Mouse (Mus musculus) MN1 (cell line): Measurements from ENCODE around the gene Gpr89.

ENCODE experiments used
- DNase-seq: peaks from one replicate; pipeline ENCODE4 v3.0.0-alpha.2; 2016; ENCODE audit warnings: low spot score

The Gpr89 gene

GRCm38 (mm10) chr3:96904851-96905541, at the start of gene Gpr89:
TSS of gene Gpr89 (minus strand) at chr3:96905346.
- peak; percentile 95 for DNase-seq

- no peak for DNase-seq
Observed at GRCm38 (mm10) chr3:96953489-96954233, 48.5 kb upstream of the Gpr89 start.

DNA sequence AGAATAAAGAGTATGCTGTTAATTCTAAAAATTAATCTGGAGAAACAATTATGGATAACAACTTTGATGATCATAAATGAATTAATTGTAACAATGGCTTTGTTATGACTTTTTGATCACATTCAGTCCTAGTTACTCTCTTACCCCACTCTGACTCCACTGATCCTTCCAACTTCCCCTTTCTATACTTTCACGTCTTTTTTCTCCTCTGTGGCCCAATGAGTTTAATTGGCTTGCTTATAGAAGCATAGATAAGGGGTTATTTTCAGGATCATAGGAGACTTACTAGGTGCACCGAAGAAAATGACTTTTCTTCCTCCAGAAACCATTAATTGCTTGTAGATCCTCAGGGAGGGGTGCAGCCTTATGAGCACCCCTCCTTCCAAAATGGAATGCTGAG, 37.6 kb upstream of the Gpr89 start:
- DNase-seq = no peak

DNA sequence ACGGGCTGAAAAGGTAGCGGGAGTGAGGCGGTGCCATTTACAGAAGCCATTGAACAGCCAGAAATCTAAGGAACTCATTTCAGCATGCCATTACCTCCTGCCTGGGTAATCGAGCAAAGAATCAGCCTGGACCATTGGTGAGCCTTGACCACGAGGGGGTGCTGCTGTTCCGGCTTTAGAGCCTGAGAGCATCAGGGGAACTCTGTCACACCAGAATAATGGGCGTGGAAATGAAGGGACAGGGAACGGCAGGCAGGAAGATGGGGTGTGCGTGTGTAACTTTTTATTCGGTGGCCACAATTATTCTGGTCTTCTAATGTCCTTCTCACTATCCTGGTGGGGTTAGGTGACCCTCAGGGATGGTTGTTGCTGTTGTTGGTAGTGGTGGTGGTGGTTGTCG, 33.6 kb upstream of the Gpr89 start:
- DNase-seq = peak; percentile 85

DNA sequence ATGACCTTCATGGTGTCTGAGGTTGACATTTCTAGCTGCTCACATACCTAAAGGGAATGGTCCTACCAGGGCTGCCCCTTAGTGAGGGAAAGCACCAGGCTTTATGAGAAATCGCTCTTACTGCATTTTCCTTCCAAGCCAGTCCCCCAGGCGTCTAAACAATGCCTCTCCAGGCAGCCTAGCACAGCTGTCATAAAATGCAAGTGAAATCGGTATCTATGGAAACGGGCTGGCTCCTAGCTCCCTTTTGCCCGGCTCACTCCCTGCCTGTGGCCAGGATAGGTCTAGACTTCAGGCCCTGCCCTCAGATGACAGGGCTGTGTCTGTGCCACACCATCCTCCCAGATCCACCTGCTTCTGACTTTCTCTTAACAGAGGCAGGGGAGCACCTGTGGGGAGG, 32.5 kb upstream of the Gpr89 start:
- peak; percentile 35 for DNase-seq

GRCm38 (mm10) chr3:96936241-96936640, 31.1 kb upstream of the Gpr89 start:
- DNase-seq = peak; percentile 78

GRCm38 (mm10) chr3:96931261-96931681, 26.1 kb upstream of the Gpr89 start:
- DNase-seq = no peak

DNA sequence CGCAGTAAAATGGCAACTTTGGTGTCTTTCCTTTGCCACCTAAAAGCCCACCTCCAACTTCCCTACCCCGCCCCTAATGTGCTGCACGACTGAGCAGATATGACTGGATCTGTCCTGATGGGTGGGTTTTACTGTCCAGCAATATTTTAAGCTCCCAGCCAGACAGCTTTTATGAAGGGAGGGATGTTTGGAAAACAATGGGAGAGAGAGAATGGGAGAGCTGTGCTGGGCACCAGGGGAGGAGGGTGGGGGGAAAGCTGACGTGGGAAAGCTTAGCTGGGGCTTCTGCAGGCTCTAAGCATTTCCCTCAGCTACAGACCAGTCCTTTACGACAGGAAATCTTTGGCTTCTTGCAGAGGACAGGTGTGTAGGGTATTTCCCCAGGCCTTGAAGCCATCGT, 20.8 kb upstream of the Gpr89 start, which contains the start of gene Gja8:
Gene Gja8 (minus strand): TSS at position 101 of the 400 bp plus-strand sequence.
- DNase-seq = no peak

- DNase-seq = no peak
Observed at GRCm38 (mm10) chr3:96924631-96925030, 19.5 kb upstream of the Gpr89 start.

DNA sequence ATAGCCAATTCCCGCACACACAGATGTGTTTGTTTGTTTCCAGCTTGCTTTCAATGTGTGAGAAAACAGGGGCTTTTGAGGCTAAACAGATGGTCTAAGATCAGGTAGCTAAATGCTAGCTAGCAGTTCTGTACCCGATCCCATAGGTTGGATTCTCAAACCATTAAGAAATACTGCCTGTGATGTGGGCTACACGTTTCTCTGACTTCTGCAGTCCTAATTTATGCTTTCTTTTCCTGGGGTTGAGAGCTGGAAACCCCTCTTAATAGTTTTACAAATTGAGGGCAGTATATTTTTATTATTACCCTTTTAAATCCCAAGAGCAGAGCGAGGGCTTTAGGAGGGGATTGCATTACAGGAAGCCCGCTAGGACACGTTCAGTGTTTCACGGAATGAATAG, 15.8 kb upstream of the Gpr89 start:
- DNase-seq = no peak

GRCm38 (mm10) chr3:96905592-96905991, 446 bp upstream of the Gpr89 start:
- no peak for DNase-seq

DNA sequence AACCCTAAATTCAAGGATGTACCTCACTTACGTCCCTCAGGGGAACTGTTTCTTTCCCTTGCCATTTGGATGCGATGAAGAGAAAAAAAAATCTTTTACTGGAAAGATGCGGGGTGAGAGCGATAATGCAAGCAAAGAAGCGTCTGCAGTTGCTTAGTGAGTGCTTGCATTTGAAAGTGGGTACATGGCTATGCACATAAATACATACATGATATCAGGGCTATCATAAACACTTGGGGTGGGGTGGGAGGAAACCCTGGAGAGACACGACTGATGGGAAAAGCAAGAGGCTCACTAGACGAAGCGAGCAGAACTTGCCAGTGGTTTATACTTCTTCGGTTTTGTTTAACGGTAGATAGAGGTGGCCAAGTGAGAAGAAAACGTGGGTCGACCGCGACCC, 753 bp downstream of the Gpr89 start, which contains the start of gene Gja5:
Gene Gja5 (plus strand): TSS at position 301 of the 400 bp plus-strand sequence.
- no peak for DNase-seq

DNA sequence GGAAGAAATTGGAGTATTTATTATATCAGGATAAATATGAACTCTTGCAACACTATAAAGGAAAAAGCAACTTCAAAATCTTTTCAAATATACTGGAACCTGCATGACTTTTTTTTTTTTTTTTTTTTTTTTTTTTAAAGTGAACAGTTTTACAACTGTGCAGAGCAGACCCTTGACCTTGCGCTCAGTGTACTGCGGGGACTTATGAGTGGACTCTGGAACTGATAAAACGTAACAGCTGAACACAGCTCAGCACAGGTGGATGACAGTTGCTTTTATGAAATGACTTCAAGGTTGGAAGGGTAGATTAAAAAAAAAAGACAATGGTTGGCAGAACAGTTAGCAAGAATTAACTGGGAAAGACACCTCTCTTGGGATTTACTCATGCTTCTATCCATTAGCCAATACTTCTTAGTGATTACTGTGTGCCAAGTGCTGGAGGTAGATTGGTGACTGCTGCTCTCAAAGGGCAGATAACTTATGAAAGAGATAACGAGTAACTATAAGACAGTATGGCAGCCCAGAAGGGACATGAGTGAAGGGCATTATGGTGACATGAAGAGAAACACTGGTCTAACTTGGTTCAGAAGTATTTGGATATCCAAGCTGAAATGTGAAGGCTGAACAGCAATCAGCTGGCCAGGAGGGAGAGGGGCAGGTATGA, 2.7 kb downstream of the Gpr89 start:
- no peak for DNase-seq

- no peak for DNase-seq
Observed at GRCm38 (mm10) chr3:96883690-96884089, 21.5 kb downstream of the Gpr89 start.

GRCm38 (mm10) chr3:96882061-96882849, 22.9 kb downstream of the Gpr89 start:
- DNase-seq = no peak

DNA sequence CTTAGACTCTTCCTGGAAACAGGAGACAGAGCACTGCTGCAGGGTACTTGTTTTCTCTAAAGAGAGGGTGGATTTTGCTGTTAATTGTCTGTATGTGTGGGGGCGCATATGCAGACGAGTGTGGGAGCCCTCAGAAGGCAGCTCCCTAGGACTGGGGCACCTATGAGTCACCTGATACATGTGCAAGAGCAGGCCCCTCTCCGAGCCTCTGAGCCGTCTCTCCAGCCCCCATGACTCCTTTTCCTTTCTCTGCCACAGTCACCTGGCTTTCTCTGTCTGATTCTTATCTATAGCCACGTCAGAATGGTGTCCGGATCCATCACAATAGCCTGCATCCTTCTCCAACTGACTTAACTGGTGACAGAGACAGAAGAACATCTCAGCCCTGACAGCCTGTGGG, 23.6 kb downstream of the Gpr89 start:
- no peak for DNase-seq

DNA sequence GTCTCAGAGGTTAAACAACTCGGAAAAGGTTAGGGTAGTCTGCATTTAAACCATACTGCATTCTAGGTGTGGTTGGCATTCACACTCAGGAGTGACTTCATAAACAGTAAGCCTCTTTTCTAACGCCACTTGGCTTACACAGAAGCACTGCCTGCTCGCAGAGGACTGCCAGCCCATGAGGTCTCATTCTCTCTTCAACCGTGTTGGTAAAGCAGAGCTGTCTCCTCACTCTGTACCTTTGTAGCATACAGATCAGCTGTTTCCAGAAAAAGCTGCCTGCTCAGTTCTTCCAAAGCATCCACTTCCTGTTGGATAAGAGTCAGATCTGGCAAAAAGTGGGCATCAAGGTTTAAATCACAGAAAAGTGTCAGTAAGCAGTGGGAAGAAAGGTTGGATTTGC, 24.8 kb downstream of the Gpr89 start:
- DNase-seq = no peak

GRCm38 (mm10) chr3:96879536-96879935, 25.6 kb downstream of the Gpr89 start:
- DNase-seq = no peak

- DNase-seq = no peak
Observed at GRCm38 (mm10) chr3:96874808-96875571, 30.2 kb downstream of the Gpr89 start.

GRCm38 (mm10) chr3:96872501-96872900, 32.6 kb downstream of the Gpr89 start:
- DNase-seq = no peak

GRCm38 (mm10) chr3:96871070-96871469, 34.1 kb downstream of the Gpr89 start:
- no peak for DNase-seq
